Mouse (Mus musculus) natural killer cell, adult 2 months (primary cell): Measurements from ENCODE around the gene Cd2.
A peak's percentile ranks its signal among the peaks of the same experiment; 100 is the strongest.

ENCODE experiments used
- DNase-seq, 2 experiments: peaks; one replicate each; pipeline ENCODE4 v3.0.0; 2022; ENCODE audit warnings: low spot score in 2 of 2

Gene Cd2

DNA sequence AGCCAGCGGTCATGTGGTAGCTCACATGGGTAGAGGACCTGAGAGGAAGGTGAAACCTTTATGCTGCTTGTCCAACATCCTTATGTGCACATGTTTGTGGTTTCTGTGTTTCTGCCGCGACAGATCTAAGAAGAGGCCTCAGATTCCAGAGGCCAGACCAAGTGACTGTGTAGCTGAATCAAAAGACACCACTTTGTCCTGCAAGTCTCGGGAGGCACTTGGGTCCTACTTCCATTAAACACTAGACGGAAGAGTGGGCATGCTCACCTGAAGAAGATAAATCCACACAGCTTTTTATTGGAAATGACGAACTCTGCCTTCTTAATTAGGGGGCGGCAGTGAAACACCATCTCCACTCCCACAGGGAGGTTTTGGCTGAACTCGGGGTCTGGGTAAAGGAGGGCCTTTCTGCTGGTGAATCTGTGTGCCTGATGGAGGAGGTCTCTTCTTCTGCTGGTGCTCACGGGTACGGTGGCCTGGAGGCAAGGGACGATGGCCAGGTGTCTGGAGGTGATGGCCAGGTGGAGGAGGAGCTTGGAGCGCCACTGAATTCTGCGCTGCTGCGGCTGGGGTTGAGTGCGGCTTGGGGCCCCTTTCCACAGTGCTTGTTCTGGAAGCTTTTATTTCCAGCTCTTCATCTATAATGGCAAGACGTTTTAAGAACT lies 12.0 kb downstream of the Cd2 start:
- DNase-seq: no peak

DNA sequence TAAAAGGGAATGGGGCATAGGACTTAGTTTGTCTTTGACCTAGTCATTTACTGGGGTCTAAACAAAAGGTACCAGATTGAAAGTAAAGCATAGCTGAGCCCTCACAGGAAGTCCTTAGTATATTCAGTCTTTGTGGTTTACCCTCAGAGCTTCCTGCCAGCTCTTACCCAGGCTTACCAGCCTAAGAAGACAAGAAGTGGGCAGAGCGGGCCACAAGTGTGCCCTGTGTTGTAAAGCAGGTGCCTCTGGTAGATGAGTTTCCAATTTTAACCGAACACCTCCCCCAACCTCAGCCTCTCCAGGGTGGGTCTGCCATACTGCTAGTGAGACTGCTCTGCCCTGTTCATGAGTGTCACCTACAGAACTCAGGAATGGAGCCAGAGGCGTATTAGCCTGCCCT lies 12.9 kb downstream of the Cd2 start:
- peak; percentile 76 to 80 for DNase-seq

DNA sequence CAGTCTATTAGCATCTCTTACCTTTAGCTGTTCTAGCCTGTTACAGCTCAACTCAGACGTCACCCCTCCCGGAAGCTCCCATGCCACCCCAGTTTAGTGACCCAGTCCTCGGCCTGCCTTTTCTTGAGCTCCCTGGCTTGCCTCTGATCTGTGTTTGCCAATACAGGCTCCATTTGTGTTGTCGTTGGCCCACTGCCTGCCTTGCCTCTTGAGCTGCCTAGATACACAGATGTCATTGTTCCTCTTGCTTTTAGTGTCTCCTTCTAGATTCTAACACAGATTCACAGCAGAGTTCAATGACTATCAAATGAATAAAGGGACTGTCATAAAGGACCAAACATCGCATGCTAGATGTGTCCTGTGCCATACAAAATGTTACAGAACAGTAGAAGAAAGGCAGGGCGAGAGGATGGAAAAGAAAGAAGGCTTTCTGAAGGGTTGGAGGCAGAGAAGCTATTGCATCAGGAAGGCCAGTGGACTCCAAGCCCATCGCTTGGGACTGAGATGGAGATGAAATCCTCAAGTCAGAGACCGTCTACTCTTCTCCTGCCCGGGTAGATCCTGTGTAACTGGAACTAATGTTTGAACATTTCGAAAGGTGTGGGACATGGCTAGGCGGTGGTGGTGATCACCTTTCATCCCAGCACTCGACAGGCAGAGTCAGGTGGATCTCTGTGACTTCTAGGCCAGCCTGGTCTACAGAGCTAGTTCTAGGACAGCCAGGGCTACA lies 13.5 kb downstream of the Cd2 start:
- no peak for DNase-seq

DNA sequence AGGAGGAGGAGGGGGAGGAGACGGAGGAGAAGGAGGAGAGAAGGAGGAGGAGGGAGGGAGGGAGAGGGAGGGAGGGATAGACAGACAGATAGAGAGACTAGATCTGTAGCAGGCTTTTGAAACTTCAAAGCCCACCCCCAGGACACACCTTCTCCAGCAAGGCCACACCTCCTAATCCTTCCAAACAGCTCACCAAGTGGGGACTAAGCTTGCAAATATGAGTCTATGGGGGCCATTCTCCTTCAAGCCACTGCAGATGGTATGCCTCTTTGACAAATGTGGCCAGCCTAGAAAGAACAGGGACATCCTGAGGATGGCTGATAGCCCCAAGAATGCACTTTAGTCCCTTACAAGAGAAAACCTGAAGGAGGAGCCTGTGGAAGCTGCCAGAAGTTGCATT lies 15.6 kb downstream of the Cd2 start:
- no peak for DNase-seq

DNA sequence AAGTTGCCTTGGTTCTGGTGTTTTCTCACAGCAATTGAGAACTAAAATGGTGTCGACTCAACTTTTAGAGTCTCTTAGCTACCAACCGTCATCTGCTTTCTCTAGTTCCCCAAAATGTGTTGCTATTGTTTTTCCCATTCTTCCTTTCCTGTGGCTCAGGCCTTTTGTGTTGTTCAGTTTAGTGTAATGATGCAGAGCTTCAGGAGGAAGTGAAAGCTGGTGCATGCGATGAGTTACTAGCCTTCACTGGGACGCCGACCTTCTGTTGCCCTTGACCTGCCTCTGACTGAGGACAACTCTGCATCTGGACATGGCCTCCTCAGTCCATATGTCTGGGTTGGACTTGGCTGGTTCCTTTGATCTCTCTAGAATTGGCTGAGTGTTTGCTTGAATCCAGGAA lies 16.9 kb downstream of the Cd2 start:
- DNase-seq: peak in 1 of 2 experiments; percentile 63

DNA sequence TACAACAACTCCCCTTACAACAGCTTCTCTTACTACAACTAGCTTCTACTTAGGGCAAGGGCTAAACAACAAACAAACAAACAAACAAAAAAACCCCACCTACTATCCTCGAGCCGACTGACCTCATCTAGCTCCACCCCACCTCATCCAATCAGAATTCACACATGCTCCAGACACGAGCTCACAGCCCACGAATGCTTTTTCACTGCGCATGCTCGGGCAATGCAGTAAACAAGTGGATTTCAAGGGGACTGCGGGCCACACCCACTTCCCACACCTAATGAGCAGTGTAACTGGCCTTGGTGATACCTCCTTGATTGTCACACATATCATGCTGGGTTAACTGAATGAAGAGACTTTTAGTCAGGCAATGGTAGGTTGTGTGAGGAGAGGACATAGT lies 19.4 kb downstream of the Cd2 start:
- DNase-seq: no peak

DNA sequence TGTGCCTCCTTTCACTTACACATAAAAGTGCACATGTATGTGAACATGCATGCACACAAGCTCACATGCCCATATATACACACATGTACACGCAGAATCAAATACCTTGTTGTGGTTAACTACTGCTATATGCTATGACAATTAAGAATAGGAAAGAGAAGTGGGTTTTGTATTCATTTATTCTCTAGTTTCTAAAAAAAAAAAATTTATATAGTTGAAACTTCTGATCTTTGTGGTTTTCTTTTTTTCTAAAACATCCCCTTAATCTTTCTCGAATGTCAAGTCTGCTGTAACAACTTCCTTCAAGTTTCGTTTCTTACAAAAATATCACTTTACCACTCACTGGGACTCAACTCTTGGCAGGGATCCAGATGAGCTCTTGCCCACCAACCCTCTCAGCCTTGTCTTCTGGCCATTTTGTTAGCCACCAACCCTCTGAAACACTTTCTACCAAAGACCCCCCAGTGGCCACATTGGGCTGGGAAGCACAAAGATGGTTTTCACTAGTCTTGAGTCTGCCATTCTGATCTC lies 22.1 kb downstream of the Cd2 start:
- DNase-seq: no peak

DNA sequence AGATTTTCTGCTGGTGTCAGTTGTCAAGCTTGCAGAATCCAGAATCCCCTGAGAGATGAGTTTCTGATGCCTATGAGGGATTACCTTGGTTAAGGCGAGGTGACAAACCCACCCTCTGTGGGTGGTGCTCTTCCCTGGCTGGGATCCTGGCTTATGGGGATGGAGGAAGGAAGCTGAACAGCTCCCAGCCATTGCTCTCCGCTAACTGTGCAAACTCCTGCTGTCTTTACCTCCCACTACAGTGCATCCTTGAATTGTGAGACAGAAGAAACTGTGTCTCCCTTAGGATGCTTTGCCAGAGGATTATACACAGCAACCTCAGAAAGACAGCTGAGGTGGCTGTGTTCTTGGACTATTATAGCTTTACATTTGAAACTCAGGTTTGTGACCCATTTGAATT lies 28.8 kb downstream of the Cd2 start:
- DNase-seq: no peak

DNA sequence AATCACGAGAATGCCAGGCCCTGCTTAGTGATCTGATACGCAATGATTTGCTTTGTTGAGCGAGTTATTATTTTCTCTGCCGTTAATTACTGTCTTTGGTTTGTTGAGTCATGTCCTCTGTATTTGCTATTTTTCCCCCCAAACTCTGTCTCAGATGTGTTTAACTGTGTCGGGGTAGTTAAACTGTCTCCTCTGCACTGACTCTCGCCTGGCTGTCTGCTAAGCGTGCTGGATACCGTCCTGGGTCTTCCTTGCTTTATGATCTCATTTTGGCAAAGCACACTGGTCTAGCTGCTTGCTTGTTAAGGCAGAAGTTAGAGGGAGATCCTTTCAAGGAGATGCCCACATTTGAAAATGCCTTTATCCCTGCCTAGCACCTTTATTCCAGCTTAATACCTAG lies 31.6 kb downstream of the Cd2 start:
- no peak for DNase-seq

DNA sequence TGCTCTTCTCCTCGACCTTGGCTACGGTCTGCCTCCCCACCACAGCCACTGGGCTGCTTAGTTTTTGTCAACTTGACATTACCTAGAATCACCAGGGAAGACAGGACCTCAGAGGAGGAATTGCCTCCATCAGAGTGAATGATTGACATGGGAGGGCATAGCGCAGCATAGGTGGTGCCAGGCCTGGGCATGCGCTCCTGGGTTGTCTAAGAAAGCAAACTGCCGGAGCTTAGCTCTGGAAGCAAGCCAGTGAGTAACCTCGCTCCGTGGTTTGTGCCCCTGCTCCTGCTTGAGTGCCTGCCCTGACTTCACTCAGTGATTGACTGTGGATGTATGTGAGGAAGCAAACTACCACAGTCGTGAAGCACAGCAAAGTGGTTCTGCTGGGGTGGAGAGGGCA lies 35.6 kb downstream of the Cd2 start:
- no peak for DNase-seq

DNA sequence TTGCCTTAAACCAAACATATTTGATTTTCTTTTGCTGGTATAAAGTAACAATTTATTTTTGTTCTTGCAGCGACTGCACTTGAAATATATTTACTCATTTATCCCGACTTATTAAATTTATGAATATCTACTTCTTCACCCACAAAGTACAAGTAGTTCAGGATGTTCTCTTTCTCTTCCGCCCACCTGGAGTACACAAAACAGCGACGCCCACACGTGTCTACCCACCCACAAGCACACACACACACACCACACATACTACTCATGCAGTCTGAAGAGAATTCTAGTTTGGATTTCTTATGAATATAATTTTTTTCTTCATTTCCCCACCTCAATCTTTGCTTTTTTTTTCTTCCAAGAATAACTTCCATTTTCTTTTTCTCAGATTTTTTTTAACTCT lies 37.9 kb downstream of the Cd2 start:
- DNase-seq: no peak

DNA sequence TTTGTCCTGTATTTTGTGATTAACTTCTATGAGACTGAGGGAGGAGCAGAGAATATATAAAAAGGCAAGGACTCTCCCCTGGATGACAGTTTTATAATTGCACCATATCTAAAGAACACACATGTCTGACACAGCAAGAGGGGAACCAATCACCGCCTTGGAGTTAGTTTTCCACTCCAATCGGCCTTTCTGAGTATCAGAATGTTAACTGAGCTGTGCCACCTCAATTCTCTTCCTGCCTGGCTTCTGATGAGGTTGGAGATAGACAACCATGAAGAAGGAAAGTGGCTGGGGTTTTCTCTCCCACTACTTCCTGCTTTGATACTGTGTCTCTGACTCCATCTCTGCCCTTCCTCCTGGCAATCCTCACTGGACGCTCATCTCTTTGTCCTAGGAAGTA lies 42.5 kb downstream of the Cd2 start:
- no peak for DNase-seq

DNA sequence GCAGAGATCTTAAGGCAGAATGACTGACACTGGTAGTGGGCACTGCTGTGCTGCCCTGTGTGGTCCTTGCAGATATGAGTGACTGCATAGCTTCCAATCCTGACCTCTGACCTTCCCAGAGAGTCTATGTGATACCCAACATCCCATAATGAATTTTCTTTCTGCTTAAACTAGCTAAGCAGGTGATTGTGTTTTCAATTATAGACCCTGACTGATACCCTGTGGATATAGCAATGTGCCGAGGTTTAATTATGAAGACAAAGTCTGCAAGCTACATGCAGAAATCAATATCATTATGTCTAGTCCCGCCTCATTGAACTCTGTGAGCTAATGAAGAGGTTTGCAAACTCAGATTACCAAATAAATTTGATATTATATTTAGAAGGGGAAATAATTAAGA lies 44.7 kb downstream of the Cd2 start:
- DNase-seq: no peak

DNA sequence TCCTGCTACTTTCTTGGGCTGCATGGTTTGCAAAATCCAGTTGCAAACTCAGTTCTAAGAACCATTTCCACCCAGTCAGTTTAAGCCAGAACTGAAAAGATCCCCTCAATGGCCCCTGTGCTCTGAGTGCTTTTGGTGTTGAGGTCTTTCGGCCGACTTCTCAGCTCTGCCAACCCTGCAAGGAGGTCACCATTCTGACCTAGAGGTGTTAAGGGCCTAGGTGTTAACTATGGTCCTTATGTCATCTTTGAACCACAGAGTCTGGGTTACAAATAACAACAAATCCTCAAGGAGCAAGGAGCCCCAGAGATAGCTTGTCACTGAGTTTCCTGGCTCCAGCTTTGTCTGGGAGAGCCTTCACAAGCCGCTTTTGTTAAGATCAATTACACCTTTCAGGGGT lies 45.9 kb downstream of the Cd2 start:
- peak in 1 of 2 experiments; percentile 38 for DNase-seq

DNA sequence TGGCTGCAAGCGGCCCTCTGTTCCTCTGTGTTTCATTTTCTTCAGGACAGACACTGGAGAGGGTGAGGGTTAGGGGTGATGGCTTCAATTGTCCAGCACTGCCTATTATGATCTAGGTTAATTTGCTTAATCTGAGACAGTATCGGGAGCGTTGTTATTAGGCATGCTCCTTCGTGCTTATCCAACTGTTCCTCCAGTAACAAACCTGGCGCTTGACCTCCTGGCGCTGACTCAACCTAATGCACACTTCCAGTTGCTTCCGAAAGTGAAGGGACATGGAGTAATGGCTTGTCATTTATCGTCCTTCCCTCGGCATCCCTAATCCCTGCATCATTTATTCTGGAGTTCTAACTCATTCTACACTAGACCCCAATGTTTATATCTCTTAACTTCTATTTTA lies 46.9 kb downstream of the Cd2 start:
- DNase-seq: no peak

DNA sequence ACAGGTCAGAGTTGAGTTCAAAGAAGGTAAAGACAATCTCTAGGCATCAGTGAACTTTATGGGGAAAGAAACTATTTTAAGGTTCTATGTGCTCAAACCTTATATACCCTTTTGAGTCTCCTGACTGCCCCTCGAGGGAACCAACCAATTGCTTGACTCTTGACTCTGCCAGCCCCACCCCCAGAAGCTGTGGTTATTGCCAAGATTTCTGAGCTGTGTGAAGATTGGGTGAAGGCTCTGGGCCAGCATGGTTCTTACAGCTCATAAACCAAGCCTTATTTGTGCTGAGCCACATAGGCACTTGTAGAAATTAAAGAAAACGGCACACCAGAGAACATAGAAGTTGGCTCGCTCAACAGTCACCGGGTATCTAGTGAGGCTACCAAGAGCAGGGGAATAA lies 48.5 kb downstream of the Cd2 start:
- DNase-seq: no peak

DNA sequence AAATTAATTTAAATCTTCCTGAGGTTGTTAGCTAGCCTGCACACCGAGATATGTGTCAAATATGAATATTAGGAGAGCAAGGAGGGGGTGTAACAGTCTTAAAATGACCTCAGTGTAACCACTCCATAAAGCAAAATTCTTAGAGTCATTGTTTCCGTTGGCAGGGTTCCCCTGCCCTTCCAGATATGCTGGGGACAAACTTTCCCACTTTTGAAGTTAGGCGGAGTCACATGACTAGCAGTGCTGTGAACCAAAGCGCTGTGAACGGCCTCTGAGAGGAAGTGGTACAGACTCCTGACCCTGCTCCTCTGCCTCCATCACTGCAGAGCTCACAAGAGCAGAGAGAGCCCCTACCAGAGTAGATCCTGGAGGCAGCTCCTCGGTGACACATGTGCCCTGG lies 49.0 kb downstream of the Cd2 start:
- peak in 1 of 2 experiments; percentile 23 for DNase-seq

DNA sequence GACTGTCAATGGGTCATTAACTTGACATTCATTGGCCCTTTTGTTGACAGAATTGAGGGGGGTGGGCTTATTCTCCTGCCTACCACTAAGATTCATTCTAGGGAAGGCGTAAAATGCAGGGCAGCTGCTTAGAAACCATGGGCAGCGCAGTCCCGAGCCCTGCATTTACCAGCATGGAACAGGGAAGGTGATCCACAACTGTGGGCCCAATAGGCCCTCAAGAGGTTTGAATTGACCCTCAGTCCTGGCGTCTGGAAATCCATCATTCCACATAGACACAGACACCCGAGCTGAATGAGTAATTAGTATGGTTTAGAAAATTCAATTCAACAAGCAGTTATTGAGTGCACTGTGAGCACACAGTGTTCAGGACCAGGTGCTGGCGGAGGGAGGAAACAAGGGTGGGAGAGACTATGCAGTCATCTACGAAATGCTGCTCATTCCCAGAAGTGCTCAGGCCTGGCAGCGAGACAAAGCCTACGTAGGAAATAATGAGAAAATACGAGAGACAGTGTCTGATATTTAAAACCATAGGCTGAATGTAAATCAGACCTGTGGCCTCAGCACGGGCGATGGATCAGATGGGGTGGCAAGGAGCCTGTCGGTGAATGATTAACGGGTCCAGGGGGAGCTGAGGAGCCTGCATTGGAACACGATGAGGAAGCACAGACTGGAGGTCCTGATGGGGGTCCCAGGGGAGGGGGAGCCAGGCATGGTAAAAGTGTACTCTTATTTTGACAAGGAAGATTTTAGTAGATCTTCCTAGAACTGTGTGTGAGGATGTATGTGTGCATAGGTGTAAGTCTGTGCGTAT lies 50.5 kb downstream of the Cd2 start:
- DNase-seq: no peak

DNA sequence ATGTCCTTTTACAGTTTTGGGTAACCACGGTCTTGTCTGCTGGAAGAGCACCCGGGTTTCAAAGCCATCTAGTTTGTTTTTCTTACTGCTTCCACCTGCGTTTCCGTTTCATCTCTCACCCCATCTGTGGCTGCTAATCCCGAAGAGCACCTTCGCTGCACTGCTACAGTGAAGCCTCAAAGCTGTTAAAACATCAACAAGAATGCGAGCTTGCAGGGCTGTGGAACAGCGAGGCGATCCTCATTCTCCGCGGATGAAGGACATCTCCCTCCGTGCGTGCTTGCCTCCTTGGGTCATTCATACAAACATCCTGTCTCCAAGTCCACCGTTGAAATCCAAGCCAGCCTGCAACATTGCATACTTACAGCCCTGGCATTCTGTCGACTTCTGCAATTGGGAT lies 51.5 kb downstream of the Cd2 start:
- no peak for DNase-seq

DNA sequence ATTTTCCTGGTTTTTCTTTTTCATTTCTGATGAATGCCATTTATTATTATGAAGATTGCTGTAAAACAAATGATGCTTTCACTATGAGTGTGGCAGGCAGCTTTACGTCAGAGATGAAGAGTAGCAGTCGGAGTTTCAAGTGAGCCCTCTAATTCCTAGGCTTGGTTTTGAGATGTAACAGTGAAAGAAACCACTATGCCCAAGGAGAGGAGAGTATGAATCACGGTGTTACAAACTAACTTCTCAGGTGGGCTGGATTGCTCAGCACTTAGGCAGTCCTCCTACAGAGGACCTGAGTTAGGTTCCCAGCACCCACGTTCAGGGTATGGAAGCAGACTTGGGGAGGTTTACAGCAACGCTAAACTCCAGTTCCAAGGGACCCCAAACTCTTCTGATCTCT lies 52.4 kb downstream of the Cd2 start:
- DNase-seq: no peak

DNA sequence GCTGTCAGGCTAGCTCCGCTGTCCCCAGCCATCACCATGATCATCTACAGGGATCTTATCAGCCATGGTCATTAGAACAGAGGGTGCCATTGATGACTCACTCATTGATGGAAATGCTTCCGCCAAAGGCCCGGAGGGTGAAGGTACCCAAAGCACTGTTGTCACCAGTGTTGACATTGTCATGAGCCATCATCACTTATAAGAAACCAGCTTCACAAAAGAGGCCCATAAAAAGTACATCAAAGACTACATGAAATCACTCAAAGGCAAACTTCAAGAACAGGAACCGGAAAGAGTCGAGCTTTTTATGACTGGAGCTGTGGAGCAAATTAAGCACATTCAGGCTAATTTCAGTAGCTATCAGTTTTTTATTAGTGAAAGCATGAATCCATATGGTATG lies 54.3 kb downstream of the Cd2 start:
- DNase-seq: no peak

DNA sequence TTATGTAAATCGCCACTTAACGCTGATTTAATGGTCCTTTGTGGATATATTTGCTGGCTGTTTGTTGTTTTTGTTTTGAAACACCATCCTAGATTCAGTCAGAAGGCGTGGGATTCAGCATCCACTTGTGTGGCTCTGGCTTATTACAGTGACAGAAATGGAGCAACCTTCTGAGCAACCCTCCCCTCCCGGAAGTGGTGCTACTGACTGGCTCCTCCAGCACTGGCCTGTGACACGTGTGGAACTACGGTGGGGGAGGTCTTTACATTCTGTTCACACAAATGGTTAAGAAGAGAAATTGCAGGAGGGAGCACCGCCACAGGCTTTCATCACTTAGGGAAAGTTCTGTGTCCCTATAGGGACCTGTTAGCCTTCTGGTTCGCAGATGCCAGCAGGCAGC lies 55.2 kb downstream of the Cd2 start:
- no peak for DNase-seq

DNA sequence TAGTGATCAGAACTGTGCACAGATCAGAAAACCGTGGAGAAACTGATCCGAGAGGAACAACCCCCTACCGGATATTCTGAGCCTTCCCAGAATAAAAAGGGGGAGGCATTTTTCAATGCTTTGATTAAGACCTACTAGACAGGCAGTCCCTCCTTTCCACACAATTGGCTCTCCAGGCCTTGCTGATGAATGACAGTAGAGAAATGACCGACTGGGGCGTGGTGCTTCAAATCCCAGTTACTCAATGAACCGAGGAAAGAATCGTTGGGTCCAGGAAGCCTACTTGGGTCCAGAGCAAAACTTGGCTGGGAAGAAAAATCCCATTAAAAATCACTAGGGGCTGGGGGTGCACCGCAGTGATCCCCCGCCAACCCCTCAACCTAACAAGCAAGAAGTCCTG lies 57.5 kb downstream of the Cd2 start:
- DNase-seq: no peak
